Mouse (Mus musculus) thymus, postnatal 36 days (tissue): Measurements from ENCODE around the gene Col1a2.

Source experiments
- DNase-seq, 2 experiments: peaks; one replicate each; pipeline ENCODE4 v3.0.0; 2022; ENCODE audit warnings: mixed read lengths in 2 of 2

Gene Col1a2

DNA sequence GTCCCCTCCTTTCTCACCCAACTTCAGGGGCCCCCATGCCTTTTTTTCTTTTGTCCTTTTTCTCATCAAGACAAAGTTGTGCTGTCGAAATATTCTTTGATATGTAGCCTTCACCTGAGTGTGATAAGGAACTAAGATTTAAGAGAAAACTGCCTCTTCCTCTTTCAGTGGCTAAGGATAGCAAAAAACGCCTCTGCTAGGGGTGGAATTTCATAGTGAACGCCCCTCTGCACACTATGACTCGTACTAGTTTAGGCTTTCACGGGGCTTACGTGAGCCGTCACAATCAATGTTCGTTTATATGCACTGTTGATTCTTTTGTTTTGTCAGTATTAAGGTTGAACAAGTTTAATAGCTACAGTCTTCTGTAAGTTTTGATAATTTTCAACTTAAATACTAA, 85.5 kb downstream of the Col1a2 start:
- DNase-seq = no peak
